Mouse (Mus musculus): ENCODE measurements around the gene Xrcc1. TPM values are rescaled to one million over a fixed set of nuclear protein-coding genes. Genes with fewer than 3 reads are reported as not detected.

Gene Xrcc1
- total RNA-seq, 2 experiments from 2014 or later = 16.5 to 18.5 TPM

DNA sequence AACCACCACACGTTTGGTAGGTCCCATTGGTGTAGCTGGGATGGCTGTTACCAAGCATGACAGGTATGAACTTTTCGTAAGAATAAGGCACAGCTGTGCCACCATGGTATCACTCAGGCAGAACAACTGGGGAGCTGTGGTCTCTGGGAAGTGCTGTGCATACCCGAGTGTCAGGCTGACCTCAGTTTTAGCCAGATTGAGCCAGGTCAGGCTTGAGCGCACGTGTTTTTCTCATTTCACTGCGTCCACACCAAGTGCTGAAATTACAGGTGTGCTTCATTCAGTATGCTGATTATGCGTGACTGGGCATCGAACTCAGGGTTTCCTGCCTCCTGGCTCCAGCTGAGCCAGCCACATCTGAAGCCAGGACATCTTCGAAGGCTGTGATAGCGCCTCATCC is 9.7 kb downstream of the Xrcc1 start:
- intact Hi-C loops (cut with DNase I; ENCODE audit: low total_unique reads) = no loop called here
- no peak for DNase-seq

DNA sequence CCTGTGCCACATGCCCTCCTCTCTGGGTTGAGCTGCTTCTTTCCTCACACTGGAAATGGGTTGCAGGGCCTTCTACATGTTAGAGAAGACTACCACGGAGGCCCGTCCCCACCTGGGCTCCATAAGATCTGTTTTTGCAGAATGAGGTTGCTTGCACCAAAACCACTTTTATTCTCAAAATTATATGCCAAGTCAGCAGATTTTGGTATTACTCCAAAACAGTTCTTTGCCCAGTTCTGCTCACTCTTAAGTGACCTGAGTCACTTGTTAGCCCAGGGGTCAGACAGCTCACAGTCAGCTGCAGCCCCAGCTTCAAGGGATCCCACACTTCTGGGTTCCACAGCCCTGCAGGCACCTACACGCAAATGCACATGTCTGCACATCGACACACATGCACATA is 15.4 kb downstream of the Xrcc1 start:
- no peak for DNase-seq
- intact Hi-C loops (cut with DNase I; ENCODE audit: low total_unique reads) = loop anchor here (10.0 kb wide), 2 partner anchors 47 to 87 kb away; partner anchors contain the start of gene AC161166.1

DNA sequence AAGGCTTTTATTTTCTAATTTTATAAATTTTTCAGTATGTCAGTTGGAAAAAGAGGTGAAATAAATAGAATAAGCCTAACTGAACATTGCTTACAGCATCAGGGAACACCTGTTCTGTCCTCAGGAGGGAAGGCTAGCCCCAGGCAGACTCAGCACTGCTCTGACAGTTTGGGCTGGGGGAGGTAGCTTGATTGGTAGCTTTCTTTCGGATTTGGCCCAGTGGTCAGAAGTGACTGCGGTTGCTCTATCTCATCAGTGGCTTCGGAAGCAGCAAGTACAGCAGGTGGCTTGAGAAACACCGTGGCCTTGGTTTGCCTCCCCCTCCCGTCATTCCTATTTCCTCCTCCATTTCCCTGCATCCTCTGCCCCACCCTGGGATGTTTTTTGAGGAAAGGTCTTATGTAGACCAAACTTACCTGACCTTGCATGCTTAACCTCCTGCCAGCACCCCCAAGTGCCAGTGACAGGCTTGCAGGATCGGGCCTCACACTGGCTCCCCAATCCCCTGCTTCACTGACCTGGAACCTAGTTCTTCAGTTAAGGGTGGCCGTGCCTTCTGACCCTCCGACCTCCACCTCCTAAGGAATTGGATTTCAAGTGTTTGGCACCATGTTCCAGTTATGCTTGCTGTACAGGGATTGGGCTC is 17.2 kb downstream of the Xrcc1 start:
- intact Hi-C loops (cut with DNase I; ENCODE audit: low total_unique reads) = loop anchor here (10.0 kb wide), 2 partner anchors 49 to 89 kb away; partner anchors contain the start of gene AC161166.1

DNA sequence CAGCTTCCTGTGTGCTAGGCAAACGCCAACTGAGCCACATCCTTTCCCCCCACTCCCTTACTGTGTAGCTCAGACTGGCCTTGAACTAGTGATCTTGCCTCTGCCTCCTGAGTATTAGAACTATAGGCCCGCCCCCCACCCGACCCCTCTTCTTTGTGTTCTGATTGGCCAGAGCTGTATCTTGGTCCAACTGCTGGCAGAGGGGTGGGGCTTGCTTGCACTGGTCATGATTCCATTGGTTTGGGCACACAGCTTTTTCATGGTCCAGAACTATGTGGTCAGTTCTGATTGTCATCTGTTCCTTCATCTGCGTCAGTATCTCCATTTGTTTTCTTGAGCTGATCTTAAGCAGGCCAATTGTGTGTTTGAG is 17.7 kb downstream of the Xrcc1 start:
- intact Hi-C loops (cut with DNase I; ENCODE audit: low total_unique reads) = loop anchor here (10.0 kb wide), 2 partner anchors 49 to 89 kb away; partner anchors contain the start of gene AC161166.1
- DNase-seq = no peak

More for the DNA sequence above, 17.2 kb downstream of the Xrcc1 start:
- no peak for DNase-seq

DNA sequence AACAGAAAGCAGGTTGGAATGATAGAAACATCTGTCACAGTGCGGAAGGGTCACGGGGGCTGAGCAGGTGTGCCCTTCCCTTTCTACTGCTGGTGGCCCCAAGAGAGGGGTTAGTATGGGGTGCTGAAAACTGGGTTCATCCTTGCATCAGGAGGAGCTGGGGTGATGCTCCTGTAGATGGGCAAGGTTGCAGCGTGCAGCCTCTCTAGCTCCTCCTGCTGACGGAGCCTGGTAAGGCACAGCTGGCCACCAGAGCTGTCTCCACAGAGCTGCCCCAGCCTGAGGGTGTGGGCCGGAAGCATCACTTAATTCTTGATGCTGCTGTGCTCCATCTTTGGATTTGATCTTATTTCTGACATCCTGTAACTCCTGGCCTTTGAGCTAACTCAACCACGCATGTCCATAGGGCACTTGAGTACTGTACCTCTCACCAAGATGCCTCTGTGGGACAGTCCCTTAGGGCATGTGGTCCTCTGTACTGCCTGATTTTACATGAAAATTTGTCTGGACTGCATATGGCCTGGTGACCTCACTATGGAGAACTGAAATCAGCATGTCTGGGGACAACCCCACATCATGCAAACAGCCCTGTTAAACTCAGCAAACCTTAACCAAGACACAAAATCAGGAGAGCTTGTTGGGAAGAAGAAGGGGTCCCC is 18.6 kb downstream of the Xrcc1 start:
- intact Hi-C loops (cut with DNase I; ENCODE audit: low total_unique reads) = loop anchor here (10.0 kb wide), 2 partner anchors 50 to 90 kb away; partner anchors contain the start of gene AC161166.1

DNA sequence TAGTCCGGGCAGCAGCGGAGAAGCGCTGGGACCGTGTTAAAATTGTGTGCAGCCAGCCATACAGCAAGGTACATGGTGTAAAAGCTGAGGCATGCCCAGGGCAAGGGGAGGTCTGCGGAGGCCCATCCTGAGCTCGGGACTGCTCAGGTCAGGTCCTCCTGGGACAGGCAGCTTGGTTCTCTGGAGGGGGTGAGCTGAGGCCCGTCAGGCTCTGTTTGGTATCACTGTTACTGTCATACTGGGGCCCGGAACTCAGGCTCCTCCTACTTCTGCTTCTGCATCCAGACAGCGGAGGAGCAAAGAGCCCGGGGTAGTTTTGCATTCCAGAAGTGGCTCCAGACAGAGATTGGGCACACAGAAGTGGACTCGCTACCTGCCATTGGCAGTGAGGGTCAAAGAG is 19.5 kb downstream of the Xrcc1 start:
- intact Hi-C loops (cut with DNase I; ENCODE audit: low total_unique reads) = loop anchor here (10.0 kb wide), 2 partner anchors 51 to 91 kb away; partner anchors contain the start of gene AC161166.1
- DNase-seq = no peak

More for the DNA sequence above, 18.6 kb downstream of the Xrcc1 start:
- DNase-seq = peak; percentile 73

DNA sequence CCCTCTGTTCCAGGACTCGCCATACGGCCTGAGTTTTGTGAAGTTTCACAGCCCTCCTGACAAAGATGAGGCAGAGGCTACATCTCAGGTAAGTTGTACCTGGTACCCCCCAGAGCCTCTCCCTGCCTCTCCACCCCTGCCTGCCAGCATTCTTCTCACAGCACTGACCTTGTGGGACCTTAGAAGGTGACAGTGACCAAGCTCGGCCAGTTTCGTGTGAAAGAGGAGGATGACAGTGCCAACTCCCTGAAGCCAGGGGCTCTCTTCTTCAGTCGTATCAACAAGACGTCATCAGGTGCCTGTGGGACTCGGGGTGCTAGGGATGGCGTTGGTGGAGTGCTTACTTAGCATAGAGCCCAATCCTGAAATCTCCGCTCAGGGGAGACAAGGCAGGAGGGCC is 20.1 kb downstream of the Xrcc1 start:
- DNase-seq = no peak
- intact Hi-C loops (cut with DNase I; ENCODE audit: low total_unique reads) = loop anchor here (10.0 kb wide), 2 partner anchors 51 to 91 kb away; partner anchors contain the start of gene AC161166.1

DNA sequence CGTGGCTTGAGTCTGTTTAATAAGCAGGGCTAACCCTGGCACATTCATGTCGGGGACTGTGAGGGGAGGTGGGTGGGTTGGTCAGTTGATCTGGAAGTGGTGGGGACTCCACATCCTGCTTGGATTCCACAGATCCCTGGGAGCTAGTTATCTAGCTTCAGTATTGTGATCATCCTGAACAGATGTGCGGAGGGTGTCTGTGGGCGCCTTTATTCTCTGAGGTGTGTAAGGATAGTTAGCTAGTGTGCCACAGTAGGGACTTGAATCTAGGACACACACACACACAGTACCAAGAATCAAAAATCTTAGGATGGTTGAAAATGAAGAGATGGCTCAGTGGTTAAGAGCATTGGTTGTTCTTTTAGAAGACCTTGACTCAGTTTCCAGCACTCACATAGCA is 22.4 kb downstream of the Xrcc1 start:
- DNase-seq = no peak
- intact Hi-C loops (cut with DNase I; ENCODE audit: low total_unique reads) = loop anchor here (10.0 kb wide), 2 partner anchors 54 to 94 kb away; partner anchors contain the start of gene AC161166.1

DNA sequence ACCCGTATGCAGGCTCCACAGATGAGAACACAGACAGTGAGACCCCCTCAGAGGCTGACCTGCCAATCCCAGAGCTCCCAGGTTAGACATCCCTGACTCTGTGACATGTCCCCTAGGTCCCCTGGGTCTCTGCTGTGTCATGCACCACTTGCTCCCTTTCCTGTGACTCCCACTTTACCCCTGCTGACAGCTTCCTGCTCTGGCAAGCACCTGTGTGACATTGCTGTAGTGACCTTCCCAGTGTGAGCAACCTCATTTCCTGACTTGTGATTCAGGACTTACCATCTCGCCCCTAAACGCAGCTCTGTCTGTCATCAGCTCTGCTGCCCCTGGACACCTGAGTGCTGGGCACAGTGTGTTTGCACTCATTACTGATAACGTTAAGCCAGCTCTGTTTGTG is 25.0 kb downstream of the Xrcc1 start:
- no peak for DNase-seq
- intact Hi-C loops (cut with DNase I; ENCODE audit: low total_unique reads) = no loop called here

DNA sequence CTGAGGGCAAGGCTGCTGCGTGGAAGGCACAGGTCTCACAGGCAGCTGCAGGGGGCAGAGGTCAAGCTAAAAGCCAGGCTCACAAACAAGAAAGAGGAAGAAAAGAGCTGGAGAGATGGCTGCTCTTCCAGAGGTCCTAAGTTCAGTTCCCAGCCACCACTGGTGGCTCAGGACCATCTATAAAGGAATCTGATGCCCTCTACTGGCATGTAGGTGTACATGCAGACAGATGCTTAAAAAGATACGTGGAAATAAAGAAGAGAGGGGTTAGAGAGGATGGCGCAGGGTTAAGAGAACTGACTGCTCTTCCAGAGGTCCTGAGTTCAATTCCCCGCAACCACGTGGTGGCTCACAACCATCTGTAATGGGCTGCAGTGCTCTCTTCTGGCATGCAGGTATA is 26.4 kb downstream of the Xrcc1 start:
- intact Hi-C loops (cut with DNase I; ENCODE audit: low total_unique reads) = no loop called here
- no peak for DNase-seq

DNA sequence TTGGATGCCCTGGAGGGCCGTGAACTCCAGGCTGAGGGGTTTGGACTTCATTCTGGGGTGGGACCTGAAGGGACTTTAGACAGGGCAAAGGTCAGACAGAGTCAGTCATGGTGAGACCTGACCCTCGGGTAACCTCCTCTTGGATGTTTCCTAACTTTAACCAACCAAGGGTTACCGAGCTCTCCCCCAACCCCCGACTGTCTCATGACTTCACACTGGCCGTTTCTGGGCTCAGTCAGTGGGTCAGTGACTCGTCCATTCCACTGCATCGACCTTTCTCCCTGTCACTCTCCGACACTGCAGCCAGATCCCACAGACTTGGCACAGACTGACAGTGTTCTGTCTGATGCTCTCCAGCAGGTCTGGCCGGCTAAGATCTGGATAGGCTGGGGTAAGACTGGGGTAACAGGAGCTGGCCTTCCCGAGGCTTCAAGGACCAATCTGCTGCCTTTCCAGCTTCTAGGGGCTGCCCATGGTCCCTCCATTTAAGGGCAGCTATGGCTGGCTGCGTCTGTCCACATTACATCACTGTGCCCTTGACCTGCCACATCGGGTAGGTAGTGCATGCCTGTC is 28.2 kb downstream of the Xrcc1 start:
- DNase-seq = no peak

DNA sequence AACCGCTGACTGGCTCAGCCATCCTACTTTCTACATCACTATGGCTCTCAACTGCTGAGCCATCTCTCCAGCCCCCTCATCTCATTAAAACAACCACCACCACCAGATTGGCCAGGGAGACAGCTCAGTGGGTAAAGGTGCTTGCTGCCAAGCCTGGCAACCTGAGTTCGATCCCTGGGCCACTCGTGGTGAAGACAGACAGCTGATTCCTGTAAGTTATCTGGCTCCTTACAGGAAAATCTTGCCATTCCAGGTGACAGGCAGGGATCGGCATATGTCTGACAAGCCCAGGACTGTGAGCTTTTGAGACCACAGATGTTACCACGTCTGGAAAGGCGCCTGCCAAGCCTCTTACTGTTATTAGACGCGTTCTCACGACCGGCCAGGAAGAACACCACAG is 31.7 kb downstream of the Xrcc1 start:
- no peak for DNase-seq
- intact Hi-C loops (cut with DNase I; ENCODE audit: low total_unique reads) = no loop called here

More for the DNA sequence above, 28.2 kb downstream of the Xrcc1 start:
- intact Hi-C loops (cut with DNase I; ENCODE audit: low total_unique reads) = no loop called here

DNA sequence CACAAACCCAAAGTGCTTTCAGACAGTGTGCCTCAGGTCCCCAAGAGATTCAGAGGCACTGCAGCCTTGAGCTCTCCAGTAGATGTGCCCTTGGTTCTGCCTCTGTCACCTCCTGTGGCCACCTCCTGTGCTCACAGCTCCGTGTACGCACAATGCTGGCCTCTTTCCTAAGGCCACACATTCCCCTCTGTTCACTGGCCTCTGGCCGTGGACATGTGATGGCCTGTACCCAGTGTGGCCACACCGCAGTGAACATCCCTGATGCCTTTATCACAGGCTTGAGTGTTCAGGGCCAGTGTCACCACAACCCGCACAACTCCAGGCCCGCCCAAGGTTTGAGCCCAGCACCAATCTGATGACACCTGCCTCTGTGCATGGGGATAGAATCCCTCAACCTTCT is 38.8 kb downstream of the Xrcc1 start:
- no peak for DNase-seq
- intact Hi-C loops (cut with DNase I; ENCODE audit: low total_unique reads) = no loop called here

DNA sequence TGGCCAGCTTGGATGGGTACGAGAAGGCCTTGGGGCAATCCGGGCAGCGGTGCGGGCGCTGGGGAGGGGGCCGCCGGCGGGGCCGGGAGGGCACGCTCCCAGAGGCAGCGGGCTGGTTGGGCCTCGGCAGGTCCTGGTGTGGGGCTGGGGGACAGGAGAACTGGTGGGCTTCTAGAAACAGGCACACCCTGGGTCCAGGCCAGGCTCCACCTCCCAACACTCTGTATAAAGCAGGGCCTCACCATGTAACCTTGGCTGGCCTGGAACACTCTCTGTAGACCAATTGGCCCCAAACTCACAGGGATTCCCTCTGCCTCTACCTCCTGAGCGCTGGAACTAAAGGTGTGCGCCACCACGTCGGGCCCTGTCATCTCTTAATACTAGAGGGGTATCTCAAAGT is 39.9 kb downstream of the Xrcc1 start:
- intact Hi-C loops (cut with DNase I; ENCODE audit: low total_unique reads) = no loop called here
- DNase-seq = no peak

DNA sequence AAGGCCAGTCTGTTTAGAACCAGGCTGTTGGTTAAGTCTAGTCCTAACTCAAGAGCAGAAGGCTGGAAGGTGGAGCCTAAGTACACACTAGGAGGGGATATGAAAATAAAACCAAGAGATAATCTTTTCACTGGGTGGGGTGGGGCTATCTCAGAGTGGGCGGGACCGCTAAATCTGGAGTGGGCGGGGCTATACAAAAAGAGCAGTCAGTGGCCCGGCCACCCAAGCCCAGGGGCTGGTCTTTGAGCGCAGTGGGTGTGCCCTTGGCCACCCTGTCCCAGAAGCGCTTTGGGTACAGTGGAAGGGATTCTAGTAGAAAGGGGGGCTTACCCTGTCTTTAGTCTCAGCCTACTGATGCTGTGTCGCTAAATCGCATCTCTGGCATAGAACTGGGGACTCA is 40.7 kb downstream of the Xrcc1 start:
- no peak for DNase-seq
- intact Hi-C loops (cut with DNase I; ENCODE audit: low total_unique reads) = no loop called here

DNA sequence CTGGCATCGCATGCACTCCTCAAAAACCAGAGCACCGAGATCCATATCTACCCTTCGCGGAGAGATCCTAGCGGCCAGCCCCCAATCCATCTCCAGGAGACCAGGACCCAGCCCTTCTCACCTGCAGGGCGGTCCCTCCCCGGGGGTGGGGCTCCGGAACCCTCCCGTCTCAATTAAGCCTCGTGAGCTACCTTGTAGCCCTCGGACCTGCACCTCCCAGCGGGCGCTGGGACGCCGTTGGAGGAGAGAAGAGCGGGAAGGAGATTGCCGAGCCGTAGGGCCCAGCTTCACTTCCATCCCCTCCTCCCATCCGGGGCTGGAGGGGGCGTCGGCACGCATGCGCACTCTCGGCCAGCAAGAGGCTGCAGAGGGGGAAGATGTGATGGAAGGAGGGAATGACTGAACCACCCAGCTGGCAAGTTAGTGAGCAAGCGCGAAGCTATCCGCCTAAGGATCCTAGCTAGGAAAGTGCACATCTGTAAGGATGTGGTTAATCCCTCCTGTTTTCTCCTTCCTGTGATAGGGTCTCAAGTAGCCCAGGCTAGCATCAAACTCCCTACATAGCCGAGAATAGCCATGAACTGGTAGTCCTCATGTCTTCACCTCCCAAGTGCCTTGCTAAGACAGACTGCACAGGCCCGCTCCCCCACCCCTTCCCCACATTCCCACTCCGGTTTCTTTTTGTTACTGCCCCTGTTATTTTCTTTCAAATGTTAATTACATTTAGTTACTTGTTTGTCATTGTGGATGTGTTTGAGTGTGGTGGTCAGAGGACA is 41.4 kb downstream of the Xrcc1 start, which contains the start of the genes Ethe1 and Zfp575:
Gene Ethe1, plus strand, starts transcription at position 214 of the 776 bp plus-strand sequence.
Gene Zfp575, minus strand, starts transcription at position 312 of the 776 bp plus-strand sequence.
- peak; percentile 81 for DNase-seq
- intact Hi-C loops (cut with DNase I; ENCODE audit: low total_unique reads) = no loop called here

DNA sequence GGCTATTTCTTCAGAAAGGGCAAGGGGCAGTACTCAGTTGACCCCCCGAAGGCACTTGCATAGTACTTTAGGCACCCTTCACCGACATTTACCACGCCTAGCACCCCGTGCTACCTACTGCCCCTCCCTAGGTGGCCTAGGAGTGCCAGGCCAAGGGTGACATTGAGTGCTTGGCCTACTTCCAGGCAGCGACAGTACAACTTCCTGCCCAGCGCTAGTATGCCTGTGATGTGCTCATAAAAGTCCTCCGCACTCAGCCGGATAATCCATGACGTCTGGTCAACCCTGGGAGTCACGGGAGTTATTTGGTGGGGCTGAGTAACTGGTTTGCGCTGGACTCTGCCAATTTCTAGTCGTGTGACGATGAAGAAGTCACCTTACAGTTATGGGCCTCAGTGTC is 42.2 kb downstream of the Xrcc1 start:
- intact Hi-C loops (cut with DNase I; ENCODE audit: low total_unique reads) = no loop called here
- no peak for DNase-seq

DNA sequence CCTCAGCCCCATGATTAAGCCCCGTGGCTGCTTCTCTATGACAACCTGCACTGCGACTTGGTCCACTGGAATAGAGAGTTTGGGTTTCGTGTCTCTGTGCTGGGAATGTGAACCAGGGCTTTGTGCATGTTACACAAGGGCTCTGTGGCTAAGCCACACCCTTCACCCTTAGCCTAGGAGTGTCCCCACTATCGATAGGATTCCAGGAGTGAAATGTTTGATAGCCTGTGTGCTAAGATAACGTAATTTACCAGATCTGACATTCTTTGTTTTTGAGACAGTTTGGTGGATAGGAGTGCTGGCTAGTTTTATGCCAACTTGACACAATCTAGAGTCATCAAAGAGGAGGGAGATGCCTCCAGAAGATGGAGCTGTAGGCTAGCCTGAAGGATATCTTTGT is 45.6 kb downstream of the Xrcc1 start:
- DNase-seq = no peak
- intact Hi-C loops (cut with DNase I; ENCODE audit: low total_unique reads) = no loop called here

DNA sequence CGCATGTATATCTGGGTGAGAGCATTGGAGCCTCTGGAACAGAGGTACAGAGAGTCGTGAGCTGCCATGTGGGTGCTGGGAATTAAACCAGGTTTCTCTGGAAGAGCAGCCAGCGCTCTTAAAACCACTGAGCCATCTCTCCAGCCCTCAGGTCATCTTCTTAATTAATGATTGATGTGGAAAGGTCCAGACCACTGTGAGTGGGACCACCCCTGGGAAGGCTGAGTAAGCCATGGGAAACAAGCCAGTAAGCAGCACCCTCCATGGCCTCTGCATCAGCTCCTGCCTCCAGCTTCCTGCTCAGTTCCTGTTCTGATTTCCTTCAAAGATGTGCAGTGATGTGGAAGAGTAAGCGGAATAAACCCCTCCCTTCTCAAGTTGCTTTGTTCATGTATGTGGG is 46.1 kb downstream of the Xrcc1 start:
- intact Hi-C loops (cut with DNase I; ENCODE audit: low total_unique reads) = no loop called here
- no peak for DNase-seq

DNA sequence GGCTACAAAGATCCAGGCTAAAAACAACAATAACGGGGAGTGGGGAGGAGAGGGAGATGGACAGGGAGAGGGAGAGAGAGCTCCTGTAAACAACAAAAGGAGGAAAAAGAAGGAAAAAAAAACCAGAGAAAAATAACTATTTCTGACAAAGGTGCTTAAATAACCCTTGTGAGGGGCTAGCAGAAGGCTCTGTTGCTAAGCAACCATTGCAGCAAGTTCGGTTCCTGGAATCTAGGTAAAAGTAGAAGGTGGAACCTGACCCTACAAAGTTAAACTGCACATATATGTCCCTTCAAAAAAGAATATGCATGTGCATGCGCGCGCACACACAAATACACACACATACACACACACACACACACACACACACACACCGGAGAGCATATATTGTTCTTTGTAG is 46.7 kb downstream of the Xrcc1 start:
- DNase-seq = no peak
- intact Hi-C loops (cut with DNase I; ENCODE audit: low total_unique reads) = no loop called here

All from gastrocnemius, postnatal 14 days (tissue).